Mouse (Mus musculus) stomach, postnatal 0 days (tissue): ENCODE measurements around the gene Casp9. TPM values are rescaled to one million over a fixed set of nuclear protein-coding genes. Genes with fewer than 3 reads are reported as not detected.

ENCODE experiments used
- ATAC-seq: fragments of 200-750 bp; cut with Nextera tagmentation; 2 replicates; pipeline ENCODE4 v1.8.0; 2017; ENCODE audit not compliant: low FRiP score, low TSS enrichment
- DNase-seq: peaks from one replicate; pipeline ENCODE4 v3.0.0-alpha.2; 2016; ENCODE audit warnings: low spot score
- H3K27ac ChIP-seq: fragments of 300-500 bp; sonication (generic); replicated peaks from 2 replicates; pipeline ENCODE4 v1.5.1; 2014; ENCODE audit warnings: mild to moderate bottlenecking, control low read depth
- H3K27me3 ChIP-seq: fragments of 300-500 bp; sonication (generic); 2 replicates; pipeline ENCODE4 v1.6.1; 2014; ENCODE audit warnings: low read length; ENCODE audit not compliant: control insufficient read depth, insufficient read depth
- H3K36me3 ChIP-seq: fragments of 300-500 bp; sonication (generic); 2 replicates; pipeline ENCODE4 v1.6.1; 2014; ENCODE audit warnings: low read length, mixed read lengths; ENCODE audit not compliant: control insufficient read depth, insufficient read depth
- H3K4me1 ChIP-seq: fragments of 300-500 bp; sonication (generic); replicated peaks from 2 replicates; pipeline ENCODE4 v1.6.1; 2014; ENCODE audit warnings: antibody characterized with exemption; ENCODE audit not compliant: control insufficient read depth, insufficient read depth
- H3K4me2 ChIP-seq: fragments of 300-500 bp; sonication (generic); replicated peaks from 2 replicates; pipeline ENCODE4 v1.6.1; 2014; ENCODE audit warnings: low read depth, mild to moderate bottlenecking, control low read depth, moderate library complexity
- H3K4me3 ChIP-seq: fragments of 300-500 bp; sonication (generic); 2 replicates; pipeline ENCODE4 v1.5.1; 2014; ENCODE audit warnings: low read depth, low read length, control low read depth
- H3K9ac ChIP-seq: fragments of 300-500 bp; sonication (generic); 2 replicates; pipeline ENCODE4 v1.6.1; 2014; ENCODE audit warnings: mild to moderate bottlenecking, low read length, control low read depth, mixed read lengths
- H3K9me3 ChIP-seq: fragments of 300-500 bp; sonication (generic); 2 replicates; pipeline ENCODE4 v1.6.1; 2016; ENCODE audit warnings: low read length; ENCODE audit not compliant: control insufficient read depth
- CTCF ChIP-seq: IDR thresholded peaks from 2 replicates; pipeline ENCODE4 v1.5.1; 2016; ENCODE audit warnings: antibody characterized with exemption, low read depth, mild to moderate bottlenecking, moderate library complexity
- EP300 ChIP-seq: optimal IDR thresholded peaks from 2 replicates; pipeline ENCODE3; 2016; ENCODE audit warnings: antibody characterized with exemption
- WGBS: fragments of 180-500 bp; shearing (Covaris S2); extraction: QIAGEN DNeasy Blood & Tissue Kit; methylation state at CpG from one replicate; pipeline ENCODE4 v1.1.7; 2014; 5-methylcytosine and 5-hydroxymethylcytosine counted together
- polyA plus RNA-seq: library from polyadenylated mRNA; unstranded; fragments of >200 nt; fragmentation: Nextera tagmentation; extraction: Ambion mirVana; gene quantifications from 2 replicates; pipeline ENCODE4 v1.2.1, GENCODE M21; 2015

Casp9 gene
- polyA plus RNA-seq, 1 experiment from 2014 or later, result 9.8 TPM

GRCm38 (mm10) chr4:141816776-141817655 is 23.6 kb downstream of the Casp9 start:
- Histone ChIP-seq H3K27me3 (no peaks in the 10 kb centered on the region), H3K4me3 (no peak overlapping the region), H3K27ac (no peak overlapping the region), H3K9ac (no peak overlapping the region), H3K9me3 (no peaks in the 10 kb centered on the region), H3K4me2 (no peak overlapping the region), H3K4me1 (no peaks in the 10 kb centered on the region), H3K36me3 (peaks cover 7% of the 10 kb centered on the region)
- DNase-seq (no peak), ATAC-seq (no peak)
- WGBS, result 63% methylated on average over 14 of the region's 14 CpGs
- TF ChIP-seq EP300, result no peak
- TF ChIP-seq CTCF, result no peak

- WGBS, result 74% methylated on average over 10 of the region's 10 CpGs
- H3K36me3 ChIP-seq, result peaks cover 6% of the 10 kb centered on the region
Measured at GRCm38 (mm10) chr4:141817706-141818105, 24.3 kb downstream of the Casp9 start.

DNA sequence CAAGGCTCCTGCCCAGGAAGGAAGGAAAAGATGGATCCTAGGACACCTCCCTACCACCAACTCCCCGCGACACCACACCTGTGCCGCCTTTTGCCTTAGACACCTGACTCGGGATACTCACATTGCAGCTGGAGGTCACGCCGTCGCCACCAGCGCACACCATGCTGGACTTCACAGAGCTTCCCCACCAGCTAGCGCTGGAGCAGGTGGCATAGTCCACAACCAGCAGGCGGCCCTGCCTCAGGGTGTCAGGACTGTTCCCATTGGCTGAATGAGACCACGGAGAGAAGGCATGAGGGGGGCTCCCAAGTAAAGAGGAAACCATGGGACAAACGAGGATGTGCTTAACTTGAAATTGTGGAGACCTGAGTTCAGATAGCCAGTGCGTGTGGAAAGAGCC is 25.4 kb downstream of the Casp9 start:
- TF ChIP-seq EP300 (no peak), CTCF (no peak)
- Histone ChIP-seq H3K4me1 (no peaks in the 10 kb centered on the region), H3K4me2 (no peak overlapping the region), H3K27ac (no peak overlapping the region), H3K27me3 (no peaks in the 10 kb centered on the region), H3K4me3 (no peak overlapping the region), H3K9ac (no peak overlapping the region), H3K9me3 (no peaks in the 10 kb centered on the region), H3K36me3 (peaks cover 3% of the 10 kb centered on the region; the same call in 1 of the 2 replicates)
- DNase-seq, result no peak
- no peak for ATAC-seq
- 85% methylated on average over 13 of the region's 13 CpGs for WGBS

More at GRCm38 (mm10) chr4:141817706-141818105, 24.3 kb downstream of the Casp9 start:
- DNase-seq (no peak), ATAC-seq (no peak)
- TF ChIP-seq CTCF (no peak), EP300 (no peak)
- H3K4me2 ChIP-seq, result no peak overlapping the region
- H3K4me1 ChIP-seq, result no peaks in the 10 kb centered on the region
- H3K27me3 ChIP-seq, result no peaks in the 10 kb centered on the region
- H3K27ac ChIP-seq, result no peak overlapping the region
- no peak overlapping the region for H3K4me3 ChIP-seq
- H3K9ac ChIP-seq, result no peak overlapping the region
- H3K9me3 ChIP-seq, result no peaks in the 10 kb centered on the region

GRCm38 (mm10) chr4:141819316-141819715 is 25.9 kb downstream of the Casp9 start:
- Histone ChIP-seq H3K4me1 (no peaks in the 10 kb centered on the region), H3K27me3 (no peaks in the 10 kb centered on the region), H3K36me3 (peaks cover 3% of the 10 kb centered on the region; the same call in 1 of the 2 replicates), H3K27ac (no peak overlapping the region), H3K9me3 (no peaks in the 10 kb centered on the region), H3K9ac (no peak overlapping the region), H3K4me2 (no peak overlapping the region), H3K4me3 (no peak overlapping the region)
- TF ChIP-seq EP300 (no peak), CTCF (no peak)
- 88% methylated on average over 7 of the region's 7 CpGs for whole genome bisulfite sequencing
- DNase-seq, result no peak
- ATAC-seq, result no peak

DNA sequence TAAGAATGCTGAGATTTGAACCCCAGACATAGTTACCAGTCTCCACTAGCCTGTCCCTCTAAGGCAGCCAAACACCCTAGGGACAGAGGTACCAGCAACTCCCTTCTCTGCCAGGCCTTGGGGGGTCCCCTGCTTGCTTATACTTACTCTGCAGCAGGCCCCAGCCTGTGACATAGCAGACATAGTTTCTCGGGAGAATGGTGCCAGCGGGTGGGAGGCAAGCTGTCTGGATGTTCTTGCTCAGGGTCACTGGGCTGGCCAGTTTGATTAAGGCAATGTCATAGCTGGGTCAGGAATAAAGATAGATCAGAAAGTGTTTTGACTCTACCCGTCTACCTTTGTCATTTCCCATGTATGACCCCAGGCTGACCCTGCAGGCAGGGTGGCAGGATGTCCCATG is 27.8 kb downstream of the Casp9 start:
- ATAC-seq, result no peak

GRCm38 (mm10) chr4:141822089-141822488 is 28.7 kb downstream of the Casp9 start:
- Histone ChIP-seq H3K9me3 (no peaks in the 10 kb centered on the region), H3K4me1 (no peaks in the 10 kb centered on the region), H3K4me2 (no peak overlapping the region), H3K4me3 (no peak overlapping the region), H3K27ac (no peak overlapping the region), H3K36me3 (no peaks in the 10 kb centered on the region), H3K9ac (no peak overlapping the region), H3K27me3 (no peaks in the 10 kb centered on the region)
- WGBS, result 67% methylated on average over 10 of the region's 10 CpGs
- DNase-seq, result peak; percentile 28
- TF ChIP-seq CTCF (peak; percentile 60), EP300 (no peak)
- no peak for ATAC-seq

More for the DNA sequence above, 27.8 kb downstream of the Casp9 start:
- no peak for TF ChIP-seq CTCF
- no peak for TF ChIP-seq EP300
- DNase-seq, result no peak
- H3K4me3 ChIP-seq, result no peak overlapping the region
- no peak overlapping the region for H3K9ac ChIP-seq
- no peak overlapping the region for H3K27ac ChIP-seq
- no peak overlapping the region for H3K4me2 ChIP-seq
- no peaks in the 10 kb centered on the region for H3K36me3 ChIP-seq
- no peaks in the 10 kb centered on the region for H3K9me3 ChIP-seq
- 64% methylated on average over 3 of the region's 3 CpGs for whole genome bisulfite sequencing
- no peaks in the 10 kb centered on the region for H3K4me1 ChIP-seq
- no peaks in the 10 kb centered on the region for H3K27me3 ChIP-seq
